Mouse (Mus musculus): ENCODE data around the gene Tmem164.

GRCm38 (mm10) chrX:142664704-142665422, 16.3 kb upstream of the Tmem164 start:
- TF ChIP-seq CTCF (IDR thresholded peaks at IDR 0.05; ENCODE audit: low read depth, low read length) (no peak), POLR2A (IDR thresholded peaks at IDR 0.05; ENCODE audit: borderline replicate concordance, low read depth, low read length) (no peak)
